Mouse (Mus musculus) liver, embryonic 12.5 days (tissue): Measurements from ENCODE around the gene Olfr980. TPM values are rescaled to one million over a fixed set of nuclear protein-coding genes. Genes with fewer than 3 reads are reported as not detected.
"Not testable (repeated sequence)": the region's sequence is repeated elsewhere in the genome, so short reads cannot be mapped to it uniquely, and the experiment has no call there.

Experiments
- ATAC-seq: fragments of 200-750 bp; cut with Nextera tagmentation; 2 replicates; pipeline ENCODE4 v1.8.0; 2017; ENCODE audit warnings: moderate number of reproducible peaks, mild to moderate bottlenecking, moderate library complexity
- H3K27ac ChIP-seq: fragments of 300-500 bp; sonication (generic); 2 replicates; pipeline ENCODE4 v1.5.1; 2016; ENCODE audit warnings: mild to moderate bottlenecking
- H3K27me3 ChIP-seq: fragments of 300-500 bp; sonication (generic); replicated peaks from 2 replicates; pipeline ENCODE4 v1.6.1; 2016; ENCODE audit warnings: mild to moderate bottlenecking, moderate library complexity
- H3K36me3 ChIP-seq: fragments of 300-500 bp; sonication (generic); 2 replicates; pipeline ENCODE4 v1.6.1; 2016; ENCODE audit warnings: mild to moderate bottlenecking, moderate library complexity
- H3K4me1 ChIP-seq: fragments of 300-500 bp; sonication (generic); 2 replicates; pipeline ENCODE4 v1.6.1; 2016
- H3K4me2 ChIP-seq: fragments of 300-500 bp; sonication (generic); 2 replicates; pipeline ENCODE4 v1.6.1; 2016; ENCODE audit warnings: mild to moderate bottlenecking, moderate library complexity
- H3K4me3 ChIP-seq: fragments of 300-500 bp; sonication (generic); 2 replicates; pipeline ENCODE4 v1.5.1; 2016; ENCODE audit warnings: mild to moderate bottlenecking, moderate library complexity
- H3K9ac ChIP-seq: fragments of 300-500 bp; sonication (generic); 2 replicates; pipeline ENCODE4 v1.6.1; 2016; ENCODE audit warnings: mild to moderate bottlenecking, moderate library complexity
- H3K9me3 ChIP-seq: fragments of 300-500 bp; sonication (generic); replicated peaks from 2 replicates; pipeline ENCODE4 v1.6.1; 2016; ENCODE audit warnings: mild to moderate bottlenecking, moderate library complexity
- WGBS: fragments of 180-500 bp; shearing (Covaris S2); methylation state at CpG from one replicate; pipeline ENCODE4 v1.1.7; 2016; ENCODE audit not compliant: insufficient replicate concordance; 5-methylcytosine and 5-hydroxymethylcytosine counted together
- polyA plus RNA-seq: library from polyadenylated mRNA; unstranded; fragments of >200 nt; fragmentation: Nextera tagmentation; extraction: Ambion mirVana; gene quantifications from 2 replicates; pipeline ENCODE4 v1.2.1, GENCODE M21; 2016

Gene Olfr980
- not detected in 2 replicates for polyA plus RNA-seq

DNA sequence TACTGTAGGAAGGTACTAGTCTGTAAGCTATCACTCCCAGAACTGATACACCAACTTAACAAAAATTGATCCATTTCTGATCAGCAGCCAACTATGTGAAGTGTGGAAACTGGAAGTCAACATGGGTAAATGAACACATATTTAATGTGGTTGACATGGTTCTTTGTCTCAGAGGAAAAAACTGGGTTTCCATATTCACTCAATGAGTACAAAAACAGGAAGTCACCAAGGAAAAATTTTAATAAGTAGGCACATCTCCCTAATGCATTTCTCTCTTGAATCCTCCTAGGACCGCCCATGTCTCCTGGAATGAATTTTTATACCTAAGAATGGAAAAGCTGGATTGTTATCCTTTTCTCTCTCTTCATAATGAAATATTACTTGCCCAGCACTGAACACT lies at the start of gene Olfr980:
TSS of gene Olfr980 (minus strand) at position 101 of the 400 bp plus-strand sequence.
- Histone ChIP-seq H3K9me3 (no peaks in the 10 kb centered on the region), H3K4me2 (no peak within 1 kb of the TSS), H3K27ac (no peak within 1 kb of the TSS), H3K9ac (no peak within 1 kb of the TSS), H3K36me3 (no peaks in the 10 kb centered on the region), H3K27me3 (no peaks in the 10 kb centered on the region), H3K4me1 (no peaks in the 10 kb centered on the region), H3K4me3 (no peak within 1 kb of the TSS)
- 74% methylated on average over 1 of the region's 1 CpGs for WGBS
- ATAC-seq, result no peak

DNA sequence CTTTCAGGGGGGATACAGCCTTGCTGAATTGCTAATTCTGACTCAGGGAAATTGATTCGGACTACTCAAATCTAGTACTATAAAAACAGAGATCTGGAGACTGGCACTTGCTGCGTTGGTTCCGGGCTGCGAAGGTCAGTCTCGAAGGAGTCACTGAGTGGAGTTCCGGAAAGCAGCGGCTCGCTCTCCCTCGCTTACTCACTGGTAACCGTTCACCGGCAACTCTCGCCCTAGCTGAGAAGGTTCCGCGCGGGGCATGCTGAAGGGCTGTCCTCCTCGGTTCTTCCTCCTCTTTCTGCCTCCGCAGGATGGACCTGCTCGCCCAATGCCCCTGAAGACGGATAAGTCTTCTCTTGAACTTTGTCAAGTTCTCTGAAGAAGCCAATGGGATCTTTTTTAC lies 40.8 kb upstream of the Olfr980 start:
- Histone ChIP-seq H3K4me3 (no peak overlapping the region), H3K27me3 (no peaks in the 10 kb centered on the region), H3K9me3 (no peaks in the 10 kb centered on the region), H3K36me3 (no peaks in the 10 kb centered on the region), H3K27ac (no peak overlapping the region), H3K9ac (no peak overlapping the region), H3K4me1 (no peaks in the 10 kb centered on the region), H3K4me2 (no peak overlapping the region)
- no peak for ATAC-seq
- WGBS, result 73% methylated on average over 19 of the region's 19 CpGs

DNA sequence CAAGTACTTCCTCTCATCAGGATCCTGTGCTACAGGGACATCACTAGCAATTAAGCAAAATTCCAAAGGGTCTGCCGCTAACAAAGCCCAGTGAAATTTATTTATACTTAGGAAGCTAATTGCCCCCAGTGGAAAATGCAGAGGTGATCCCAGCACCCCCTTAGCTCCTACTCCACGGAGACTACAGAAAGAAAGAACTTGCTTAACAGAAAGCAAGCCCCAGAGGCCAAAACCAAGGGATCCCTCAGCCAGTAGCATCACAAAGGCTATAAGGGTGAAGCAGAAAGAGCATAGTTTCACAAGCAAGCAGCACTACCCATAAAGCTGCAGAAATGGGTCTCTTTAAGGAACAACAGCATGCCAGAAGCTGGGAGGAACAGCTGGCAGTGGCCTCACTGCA lies 11.8 kb upstream of the Olfr980 start, which contains the start of gene Olfr981:
TSS of gene Olfr981 (plus strand) at position 301 of the 400 bp plus-strand sequence.
- 47% methylated on average over 2 of the region's 2 CpGs for WGBS
- H3K4me1 ChIP-seq, result no peaks in the 10 kb centered on the region
- H3K36me3 ChIP-seq, result no peaks in the 10 kb centered on the region
- H3K27me3 ChIP-seq, result no peaks in the 10 kb centered on the region
- H3K4me3 ChIP-seq, result no peak within 1 kb of the TSS
- H3K4me2 ChIP-seq, result no peak within 1 kb of the TSS
- H3K9me3 ChIP-seq, result no peaks in the 10 kb centered on the region
- ATAC-seq, result no peak
- no peak within 1 kb of the TSS for H3K27ac ChIP-seq
- H3K9ac ChIP-seq, result no peak within 1 kb of the TSS

DNA sequence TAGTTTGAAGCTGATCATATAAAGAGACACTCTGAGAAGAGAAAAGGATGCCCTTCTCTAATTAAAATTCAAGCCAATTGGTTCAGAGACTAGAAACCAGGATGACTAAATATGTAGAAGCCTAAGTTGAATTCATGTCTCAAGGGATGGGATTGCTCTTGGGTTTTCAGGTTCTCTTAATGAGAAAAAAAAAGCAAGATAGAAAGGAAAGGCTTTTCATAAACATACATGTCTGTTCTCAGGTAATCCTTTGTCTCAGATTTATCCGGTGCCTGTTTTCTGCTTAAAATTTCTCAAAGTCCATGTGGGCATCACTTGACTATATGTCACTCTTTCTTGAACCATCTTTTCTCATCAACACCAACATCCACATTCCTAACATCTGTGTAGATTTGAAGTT lies 6.0 kb downstream of the Olfr980 start, which contains the start of gene Olfr979:
TSS of gene Olfr979 (minus strand) at position 101 of the 400 bp plus-strand sequence.
- no peaks in the 10 kb centered on the region for H3K36me3 ChIP-seq
- no peaks in the 10 kb centered on the region for H3K9me3 ChIP-seq
- no peak for ATAC-seq
- no peaks in the 10 kb centered on the region for H3K4me1 ChIP-seq
- H3K27ac ChIP-seq, result no peak within 1 kb of the TSS
- H3K4me3 ChIP-seq, result no peak within 1 kb of the TSS
- 73% methylated on average over 1 of the region's 1 CpGs for WGBS
- H3K4me2 ChIP-seq, result no peak within 1 kb of the TSS
- H3K9ac ChIP-seq, result no peak within 1 kb of the TSS
- H3K27me3 ChIP-seq, result no peaks in the 10 kb centered on the region

DNA sequence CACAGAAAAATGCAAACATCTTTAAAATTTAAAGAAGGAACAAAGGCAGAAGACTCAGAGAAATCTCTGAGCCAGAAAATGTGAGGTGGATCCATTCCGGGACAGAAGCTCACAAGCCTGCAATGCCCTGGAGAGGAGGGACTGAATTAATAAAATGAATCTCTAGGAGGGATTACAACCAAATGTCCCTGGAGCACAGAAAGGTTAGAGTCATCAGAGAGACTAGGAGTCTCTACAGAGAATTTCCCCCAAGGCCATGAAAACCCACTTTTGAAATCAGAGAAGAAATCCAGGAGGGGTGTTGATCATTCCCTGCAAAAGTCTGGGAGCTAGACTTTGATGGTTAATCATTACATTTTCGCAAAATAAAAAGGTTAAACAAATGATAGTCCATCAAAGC lies 17.6 kb downstream of the Olfr980 start, which contains the start of gene Olfr978:
TSS of gene Olfr978 (plus strand) at position 301 of the 400 bp plus-strand sequence.
- H3K27me3 ChIP-seq, result no peaks in the 10 kb centered on the region
- no peaks in the 10 kb centered on the region for H3K36me3 ChIP-seq
- H3K4me3 ChIP-seq, result no peak within 1 kb of the TSS
- H3K4me1 ChIP-seq, result no peaks in the 10 kb centered on the region
- WGBS, result 72% methylated on average over 2 of the region's 2 CpGs
- H3K4me2 ChIP-seq, result no peak within 1 kb of the TSS
- no peak for ATAC-seq
- H3K27ac ChIP-seq, result no peak within 1 kb of the TSS
- H3K9ac ChIP-seq, result no peak within 1 kb of the TSS
- no peaks in the 10 kb centered on the region for H3K9me3 ChIP-seq

DNA sequence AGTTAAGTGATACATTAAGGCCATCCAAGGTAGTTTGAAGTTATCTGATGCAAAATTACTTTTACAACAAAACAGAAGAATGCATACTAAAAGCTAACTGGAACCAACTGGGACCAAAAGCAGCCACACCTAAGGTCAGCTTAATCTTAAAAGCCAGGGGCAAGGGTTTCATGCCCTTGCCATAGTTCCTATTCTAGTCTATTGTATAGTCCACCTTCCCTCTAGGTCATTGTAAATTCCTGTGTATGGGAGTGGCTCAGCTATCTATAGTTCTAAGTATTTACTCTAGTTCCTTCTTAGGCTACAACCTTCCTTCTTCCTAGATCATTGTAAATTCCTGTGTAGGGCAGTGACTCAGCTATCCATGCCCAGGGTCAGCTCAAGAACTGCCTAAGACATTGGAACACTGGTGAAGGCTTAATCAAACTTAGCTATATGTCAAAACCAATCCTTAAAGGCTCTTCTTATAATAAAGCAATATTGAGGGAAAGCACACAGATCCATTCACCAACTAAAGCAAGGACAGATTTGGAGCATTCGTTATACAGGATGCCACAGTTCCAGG lies 32.7 kb downstream of the Olfr980 start:
- not testable (repeated sequence) for H3K4me2 ChIP-seq, H3K4me3 ChIP-seq, ATAC-seq, H3K9ac ChIP-seq, H3K36me3 ChIP-seq, H3K27ac ChIP-seq, H3K9me3 ChIP-seq, H3K27me3 ChIP-seq, H3K4me1 ChIP-seq
- 67% methylated on average over 1 of the region's 1 CpGs for WGBS

DNA sequence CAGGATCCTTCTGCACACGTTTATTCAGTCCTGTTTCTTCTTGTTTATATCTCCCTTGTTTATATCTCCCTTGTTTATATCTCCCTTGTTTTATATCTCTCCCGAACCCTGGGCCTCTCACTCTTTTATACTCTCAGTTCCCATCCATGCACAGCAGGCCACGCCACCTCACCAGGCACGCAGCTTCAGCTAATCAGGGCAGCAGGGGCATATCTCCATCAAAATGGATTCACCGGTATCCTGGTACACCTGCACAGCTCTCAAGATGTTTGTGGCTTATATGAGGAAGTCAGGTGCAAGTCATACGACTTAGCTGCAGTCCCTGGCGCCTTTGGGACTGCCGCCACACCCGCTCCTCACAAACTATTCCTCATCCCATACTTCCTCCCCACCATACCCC lies 48.3 kb downstream of the Olfr980 start, which contains the start of gene Olfr976:
TSS of gene Olfr976 (minus strand) at position 101 of the 400 bp plus-strand sequence.
- H3K9me3 ChIP-seq, H3K4me1 ChIP-seq, H3K4me3 ChIP-seq, H3K36me3 ChIP-seq, H3K27ac ChIP-seq, H3K27me3 ChIP-seq, H3K4me2 ChIP-seq, ATAC-seq, H3K9ac ChIP-seq: not testable (repeated sequence)
- WGBS, result 69% methylated on average over 8 of the region's 9 CpGs

Other genes with a start within 250 kb of the Olfr980 start
- not detected in 2 replicates for gene Olfr968, start 226.3 kb downstream of the Olfr980 start, polyA plus RNA-seq
- not detected in 2 replicates for gene Olfr969, start 218.6 kb downstream of the Olfr980 start, polyA plus RNA-seq
- not detected in 2 replicates for gene Olfr970, start 200.7 kb downstream of the Olfr980 start, polyA plus RNA-seq
- gene Olfr971, start 172.7 kb downstream of the Olfr980 start, polyA plus RNA-seq, result not detected in 2 replicates
- gene Olfr972, start 143.2 kb downstream of the Olfr980 start, polyA plus RNA-seq, result not detected in 2 replicates
- gene Olfr229, start 102.2 kb downstream of the Olfr980 start, polyA plus RNA-seq, result not detected in 2 replicates
- gene Olfr974, start 72.1 kb downstream of the Olfr980 start, polyA plus RNA-seq, result not detected in 2 replicates
- gene Olfr975, start 57.5 kb downstream of the Olfr980 start, polyA plus RNA-seq, result not detected in 2 replicates
- not detected in 2 replicates for gene Olfr976, start 48.4 kb downstream of the Olfr980 start, polyA plus RNA-seq
- not detected in 2 replicates for gene Olfr978, start 17.5 kb downstream of the Olfr980 start, polyA plus RNA-seq
- not detected in 2 replicates for gene Olfr979, start 6.1 kb downstream of the Olfr980 start, polyA plus RNA-seq
- gene Olfr981, start 11.9 kb upstream of the Olfr980 start, polyA plus RNA-seq, result not detected in 2 replicates
- not detected in 2 replicates for gene Olfr982, start 64.2 kb upstream of the Olfr980 start, polyA plus RNA-seq
- gene Olfr983, start 84.0 kb upstream of the Olfr980 start, polyA plus RNA-seq, result not detected in 2 replicates
- gene Olfr984, start 104.6 kb upstream of the Olfr980 start, polyA plus RNA-seq, result not detected in 2 replicates
- not detected in 2 replicates for gene Olfr985, start 120.6 kb upstream of the Olfr980 start, polyA plus RNA-seq
- not detected in 2 replicates for gene Tmem225, start 138.5 kb upstream of the Olfr980 start, polyA plus RNA-seq
- gene Olfr986, start 171.3 kb upstream of the Olfr980 start, polyA plus RNA-seq, result not detected in 2 replicates
- gene Zfp202, start 182.7 kb upstream of the Olfr980 start, polyA plus RNA-seq, result 2.1 TPM in 2 replicates